Mouse (Mus musculus) heart, adult 2 months (tissue): ENCODE results near the gene 2310033P09Rik. TPM values are rescaled to one million over a fixed set of nuclear protein-coding genes. Genes with fewer than 3 reads are reported as not detected.
"Not testable (repeated sequence)": the region's sequence is repeated elsewhere in the genome, so short reads cannot be mapped to it uniquely, and the experiment has no call there.

Source experiments
- DNase-seq, 2 experiments: peaks; one replicate each; pipeline ENCODE4 v3.0.0; 2021
- H3K27ac ChIP-seq: fragments of 200-600 bp; 2 replicates; pipeline ENCODE4 v1.8.1; 2022
- H3K27me3 ChIP-seq: fragments of 200-500 bp; 2 replicates; pipeline ENCODE4 v1.6.1; 2012; ENCODE audit warnings: mild to moderate bottlenecking, low read length, inconsistent platforms, mixed read lengths; ENCODE audit not compliant: control insufficient read depth, insufficient read depth
- H3K36me3 ChIP-seq: fragments of 200-500 bp; 2 replicates; pipeline ENCODE4 v1.6.1; 2012; ENCODE audit warnings: low read length, inconsistent platforms; ENCODE audit not compliant: control insufficient read depth, insufficient read depth
- H3K4me1 ChIP-seq: fragments of 200-500 bp; 2 replicates; pipeline ENCODE4 v1.6.1; 2011; ENCODE audit warnings: low read length; ENCODE audit not compliant: control insufficient read depth, insufficient read depth
- H3K4me3 ChIP-seq: fragments of 200-600 bp; 2 replicates; pipeline ENCODE4 v1.8.1; 2022
- H3K79me2 ChIP-seq: fragments of 200-500 bp; replicated peaks from 2 replicates; pipeline ENCODE4 v1.6.1; 2012; ENCODE audit warnings: mild to moderate bottlenecking, inconsistent platforms, low read length, moderate library complexity, mixed read lengths; ENCODE audit not compliant: control insufficient read depth, insufficient read depth
- H3K9ac ChIP-seq: fragments of 200-500 bp; 2 replicates; pipeline ENCODE4 v1.6.1; 2012; ENCODE audit warnings: low read depth, mild to moderate bottlenecking, control low read depth, inconsistent platforms, low read length, mixed read lengths
- CTCF ChIP-seq: fragments of 200-600 bp; IDR thresholded peaks from 2 replicates; pipeline ENCODE4 v1.8.1; 2022; ENCODE audit warnings: antibody characterized with exemption, mild to moderate bottlenecking, moderate library complexity
- EP300 ChIP-seq: fragments of 200-500 bp; IDR thresholded peaks from 2 replicates; pipeline ENCODE4 v1.6.1; 2011; ENCODE audit warnings: low read depth, low read length, control low read depth; ENCODE audit not compliant: insufficient read depth
- POLR2A ChIP-seq: fragments of 200-500 bp; IDR thresholded peaks from 2 replicates; pipeline ENCODE4 v1.6.1; 2011; ENCODE audit warnings: mild to moderate bottlenecking, low read depth, low read length, control low read depth; ENCODE audit not compliant: insufficient read depth
- WGBS: fragments of 180-500 bp; shearing (Covaris S2); methylation state at CpG from one replicate; pipeline ENCODE4 v1.1.7; 2018; 5-methylcytosine and 5-hydroxymethylcytosine counted together
- intact Hi-C: fragments of 180-260 bp; cut with DNase I; formaldehyde crosslinking; loops from one replicate; pipeline ENCODE4 v1.15.1; 2025
- polyA plus RNA-seq: library from polyadenylated mRNA; depleted of rRNA; stranded (reverse); fragments of >200 nt; gene quantifications from 2 replicates; pipeline ENCODE4 v1.2.3, GENCODE M21; 2012
- total RNA-seq, 2 experiments: library from RNA; stranded (reverse); gene quantifications; 2 replicates each; pipeline ENCODE4 v1.2.3; 2021

Gene 2310033P09Rik
- total and polyA plus RNA-seq, 3 experiments: 8.4 to 12.1 (median 9.4) TPM

GRCm38 (mm10) chr11:59202081-59202995 is 5.8 kb upstream of the 2310033P09Rik start, which contains the start of gene Mrpl55:
Gene Mrpl55, plus strand, starts transcription at chr11:59202486.
- TF ChIP-seq EP300 (peak; percentile 63; the same call in 1 of the 2 replicates), CTCF (peak; percentile 26; the same call in 1 of the 2 replicates), POLR2A (peak; percentile 88)
- H3K4me1 ChIP-seq: no peaks in the 10 kb centered on the region
- WGBS: under 1% methylated on average over 63 of the region's 63 CpGs
- peaks cover 2% of the 10 kb centered on the region; the same call in 1 of the 2 replicates for H3K79me2 ChIP-seq
- peak within 1 kb of the TSS; percentile 72 for H3K9ac ChIP-seq
- intact Hi-C loops: loop anchor here (1.0 to 10.0 kb wide), 2 partner anchors 11 to 228 kb away; partner anchors contain the start of gene Trim11
- peak; percentile 94 to 96 for DNase-seq
- peak within 1 kb of the TSS; percentile 89 for H3K27ac ChIP-seq
- H3K36me3 ChIP-seq: no peaks in the 10 kb centered on the region
- no peaks in the 10 kb centered on the region for H3K27me3 ChIP-seq
- peak within 1 kb of the TSS; percentile 90 for H3K4me3 ChIP-seq

DNA sequence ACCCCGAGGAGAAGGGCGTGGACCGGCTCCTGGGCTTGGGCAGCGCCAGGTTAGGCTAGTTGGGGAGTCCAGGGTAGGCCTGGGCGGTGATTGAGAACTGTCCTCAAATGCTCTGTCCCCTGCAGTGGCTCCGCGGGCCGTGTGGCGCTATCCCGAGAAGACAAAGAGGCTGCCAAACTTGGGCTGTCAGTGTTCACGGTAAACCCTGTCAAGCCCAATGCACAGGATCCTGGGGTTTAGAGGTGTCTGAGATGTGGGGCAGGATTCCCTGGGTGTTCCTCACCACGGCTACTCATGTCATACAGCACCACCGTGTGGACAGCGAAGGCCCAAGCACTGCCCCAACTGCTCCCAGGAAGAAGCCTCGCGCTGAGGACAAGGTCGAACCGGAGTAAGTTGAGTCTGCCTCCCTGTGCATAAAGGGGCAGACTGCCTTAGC is 901 bp downstream of the 2310033P09Rik start:
- H3K4me1 ChIP-seq: peaks cover 8% of the 10 kb centered on the region
- 0 out of 2 replicates have a peak overlapping the region, but pooled peaks have one; percentile 2 for H3K9ac ChIP-seq
- peaks cover 2% of the 10 kb centered on the region for H3K36me3 ChIP-seq
- H3K4me3 ChIP-seq: peak overlapping the region; percentile 92
- peaks cover 5% of the 10 kb centered on the region; the same call in 1 of the 2 replicates for H3K79me2 ChIP-seq
- H3K27me3 ChIP-seq: no peaks in the 10 kb centered on the region
- peak overlapping the region; percentile 86 for H3K27ac ChIP-seq
- WGBS: 5% methylated on average over 18 of the region's 18 CpGs
- peak; percentile 64 to 75 for DNase-seq
- intact Hi-C loops: loop anchor here (2.0 to 10.0 kb wide), 2 partner anchors 18 to 234 kb away; partner anchors contain the start of gene Trim11
- TF ChIP-seq CTCF (peak; percentile 73), POLR2A (no peak), EP300 (peak; percentile 80)

- no peak overlapping the region for H3K4me3 ChIP-seq
- H3K79me2 ChIP-seq: peaks cover 5% of the 10 kb centered on the region
- no peaks in the 10 kb centered on the region for H3K27me3 ChIP-seq
- intact Hi-C loops: loop anchor here (2.0 to 10.0 kb wide), 2 partner anchors 17 to 235 kb away; partner anchors contain the start of gene Trim11
- H3K4me1 ChIP-seq: peaks cover 8% of the 10 kb centered on the region
- H3K27ac ChIP-seq: no peak overlapping the region; the same call in 1 of the 2 replicates
- WGBS: 44% methylated on average over 5 of the region's 5 CpGs
- no peak for TF ChIP-seq POLR2A
- no peak for DNase-seq
- H3K9ac ChIP-seq: no peak overlapping the region
- H3K36me3 ChIP-seq: peaks cover 8% of the 10 kb centered on the region
Measured at GRCm38 (mm10) chr11:59209580-59209979, 1.5 kb downstream of the 2310033P09Rik start.

DNA sequence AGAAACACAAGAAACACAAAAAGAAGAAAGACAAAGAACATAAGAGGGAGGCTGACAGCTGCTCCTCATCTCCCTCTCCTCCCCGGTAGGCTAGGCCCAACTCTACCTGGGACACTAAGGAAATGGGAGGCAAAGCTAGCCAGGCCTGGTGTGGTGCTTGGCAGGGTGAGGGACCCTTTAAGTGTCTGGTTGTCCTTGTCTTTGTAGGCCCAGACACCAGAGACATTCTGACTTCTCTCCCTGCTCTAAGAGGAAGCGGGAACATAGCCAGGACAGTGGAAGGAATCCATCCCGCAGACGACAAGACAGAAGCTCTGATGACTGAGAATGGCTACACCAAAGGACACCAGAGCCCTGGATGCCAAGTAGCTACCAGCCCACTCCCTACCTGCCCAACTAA is 1.9 kb downstream of the 2310033P09Rik start:
- peaks cover 11% of the 10 kb centered on the region for H3K36me3 ChIP-seq
- intact Hi-C loops: no loop called here
- H3K27ac ChIP-seq: no peak overlapping the region
- H3K79me2 ChIP-seq: peaks cover 5% of the 10 kb centered on the region
- no peak for TF ChIP-seq EP300
- TF ChIP-seq CTCF: no peak
- TF ChIP-seq POLR2A: no peak; the same call in 1 of the 2 replicates
- H3K4me1 ChIP-seq: peaks cover 8% of the 10 kb centered on the region
- no peaks in the 10 kb centered on the region for H3K27me3 ChIP-seq
- H3K9ac ChIP-seq: no peak overlapping the region
- no peak for DNase-seq
- 44% methylated on average over 4 of the region's 4 CpGs for WGBS
- no peak overlapping the region for H3K4me3 ChIP-seq

DNA sequence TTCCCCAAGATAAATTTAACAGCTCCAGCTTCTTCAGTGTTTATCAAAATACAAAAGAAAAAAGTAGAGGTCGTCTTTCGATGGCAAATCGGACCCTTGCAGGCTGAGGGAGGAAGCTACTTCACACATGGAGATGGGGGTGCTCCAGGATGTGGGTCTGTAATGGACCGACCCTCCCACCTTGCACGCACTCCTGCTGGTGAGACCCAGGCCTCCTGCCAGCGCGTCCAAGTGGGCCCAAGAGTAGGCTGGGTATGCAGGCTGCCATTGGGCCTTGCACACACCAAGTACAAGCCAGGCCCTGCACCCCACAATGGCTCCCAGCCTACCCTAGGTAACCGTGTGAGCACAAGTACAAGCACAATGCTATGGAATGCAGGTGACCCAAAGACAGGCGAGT is 3.4 kb downstream of the 2310033P09Rik start:
- peaks cover 12% of the 10 kb centered on the region for H3K4me1 ChIP-seq
- DNase-seq, H3K4me3 ChIP-seq, H3K9ac ChIP-seq, H3K27ac ChIP-seq, intact Hi-C loops, H3K27me3 ChIP-seq: not testable (repeated sequence)
- WGBS: 78% methylated on average over 9 of the region's 9 CpGs
- H3K79me2 ChIP-seq: peaks cover 12% of the 10 kb centered on the region
- peaks cover 21% of the 10 kb centered on the region for H3K36me3 ChIP-seq

DNA sequence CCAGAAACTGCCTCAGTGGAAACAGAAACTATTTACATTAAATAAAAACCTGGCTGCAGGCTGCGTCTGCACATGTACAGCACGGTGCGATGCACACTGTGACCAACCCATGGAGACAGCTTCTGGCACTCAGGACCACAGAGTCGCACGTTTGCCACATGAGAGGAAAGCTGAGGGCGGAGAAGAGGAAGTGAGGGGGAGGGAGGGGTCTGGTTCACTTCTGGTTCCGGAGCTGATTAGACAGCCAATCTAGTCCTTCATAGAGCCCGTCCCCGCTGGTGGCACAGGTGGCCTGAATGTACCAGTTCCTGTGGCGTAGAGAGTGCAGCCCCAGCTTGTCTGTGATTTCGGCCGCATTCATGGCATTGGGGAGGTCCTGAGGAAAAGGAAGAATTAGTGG is 4.2 kb downstream of the 2310033P09Rik start:
- H3K4me3 ChIP-seq, H3K27me3 ChIP-seq, H3K9ac ChIP-seq, H3K27ac ChIP-seq, intact Hi-C loops: not testable (repeated sequence)
- peaks cover 13% of the 10 kb centered on the region for H3K4me1 ChIP-seq
- 48% methylated on average over 12 of the region's 12 CpGs for WGBS
- peaks cover 28% of the 10 kb centered on the region for H3K36me3 ChIP-seq
- peaks cover 12% of the 10 kb centered on the region for H3K79me2 ChIP-seq
- DNase-seq: peak; percentile 36 to 45
